Mouse (Mus musculus) heart, postnatal 10 days (tissue): ENCODE measurements around the gene Ttll7. TPM values are rescaled to one million over a fixed set of nuclear protein-coding genes. Genes with fewer than 3 reads are reported as not detected.

Experiments used
- DNase-seq, 2 experiments: peaks; one replicate each; pipeline ENCODE4 v3.0.0; 2021
- intact Hi-C: fragments of 180-260 bp; cut with DNase I; formaldehyde crosslinking; loops from one replicate; pipeline ENCODE4 v1.15.1; 2025
- total RNA-seq, 2 experiments: library from RNA; stranded (reverse); gene quantifications; 2 replicates each; pipeline ENCODE4 v1.2.3; 2021

Gene Ttll7
- total RNA-seq, 2 experiments from 2014 or later = 2.6 to 3.1 TPM

DNA sequence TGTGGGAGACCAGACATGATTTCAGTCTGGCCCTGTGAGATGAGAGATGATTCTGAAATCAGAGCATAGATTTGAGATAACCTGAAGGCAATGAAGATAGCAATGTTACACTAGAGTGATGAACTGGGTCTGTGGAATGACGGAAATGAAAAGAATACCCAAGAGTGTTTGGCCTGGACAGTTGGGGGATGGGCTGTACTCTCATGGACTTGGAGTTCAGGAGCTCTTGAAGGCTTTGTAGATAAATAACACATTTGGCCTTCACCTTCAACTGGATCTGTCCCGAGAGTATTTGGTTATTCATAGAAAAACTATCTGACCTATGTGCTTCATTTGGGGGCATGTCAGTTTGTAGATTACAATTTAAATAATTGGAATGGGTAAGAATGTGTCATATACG is 53.4 kb downstream of the Ttll7 start:
- intact Hi-C loops = no loop called here
- DNase-seq = no peak

DNA sequence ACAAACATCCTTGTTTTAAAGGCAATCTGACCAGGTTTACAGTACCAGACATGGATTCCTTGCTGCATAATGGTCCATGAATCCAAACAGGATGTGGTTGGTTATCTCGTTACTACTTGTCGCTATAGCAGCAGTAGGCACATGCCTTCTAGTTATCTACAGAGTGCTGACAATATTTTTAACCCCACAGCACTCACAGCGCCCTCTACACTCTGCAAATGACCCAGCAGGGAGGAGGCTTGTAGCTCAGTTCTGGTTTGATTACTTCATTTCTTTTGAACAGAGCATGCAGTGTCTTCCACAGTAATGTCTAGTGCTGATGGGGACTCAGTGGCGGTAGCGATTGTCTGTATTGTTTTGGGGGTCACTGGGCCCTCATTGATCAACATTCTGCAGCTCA is 56.8 kb downstream of the Ttll7 start:
- DNase-seq = no peak
- intact Hi-C loops = no loop called here

DNA sequence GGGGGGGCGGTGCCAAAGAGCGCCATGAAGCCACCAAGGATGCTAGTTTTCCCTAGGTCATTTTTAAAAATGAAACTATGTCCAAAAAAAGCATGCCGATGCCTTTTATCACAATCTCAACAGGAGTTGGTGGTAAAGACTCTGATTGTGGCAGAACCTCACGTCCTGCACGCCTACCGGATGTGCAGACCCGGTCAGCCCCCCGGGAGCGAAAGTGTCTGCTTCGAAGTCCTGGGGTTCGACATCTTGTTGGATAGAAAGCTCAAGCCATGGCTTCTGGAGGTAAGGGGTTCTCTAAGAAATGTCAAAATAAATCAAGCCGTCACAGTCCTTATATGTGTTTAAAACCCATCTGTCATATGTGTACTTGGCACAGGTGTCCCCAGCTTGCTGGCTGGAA is 60.9 kb downstream of the Ttll7 start:
- intact Hi-C loops = loop anchor here (10.0 kb wide), 1 partner anchor 728 kb away; no protein-coding TSS in a partner anchor
- DNase-seq = no peak

DNA sequence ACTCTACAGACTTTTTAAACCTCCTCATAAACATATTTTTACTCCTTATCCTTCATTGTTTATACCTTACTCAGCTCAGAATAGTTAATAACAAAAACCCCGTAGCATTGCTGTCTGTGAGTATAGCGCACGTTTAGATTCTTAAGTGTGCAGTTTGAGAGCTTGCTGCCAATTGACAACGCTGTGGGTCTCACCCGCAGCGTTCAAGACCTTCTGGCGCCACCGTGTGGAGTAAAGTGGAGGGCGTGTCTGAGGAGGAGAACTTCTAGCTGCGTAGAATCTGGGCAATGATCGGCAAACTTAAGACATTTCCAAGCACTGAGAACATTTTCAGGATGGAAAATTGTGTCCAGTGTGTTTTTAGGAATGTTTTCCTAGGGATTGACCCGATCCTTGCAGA is 62.6 kb downstream of the Ttll7 start:
- intact Hi-C loops = loop anchor here (1.0 to 10.0 kb wide), 5 partner anchors 122 to 730 kb away; no protein-coding TSS in a partner anchor
- peak; percentile 85 to 92 for DNase-seq

DNA sequence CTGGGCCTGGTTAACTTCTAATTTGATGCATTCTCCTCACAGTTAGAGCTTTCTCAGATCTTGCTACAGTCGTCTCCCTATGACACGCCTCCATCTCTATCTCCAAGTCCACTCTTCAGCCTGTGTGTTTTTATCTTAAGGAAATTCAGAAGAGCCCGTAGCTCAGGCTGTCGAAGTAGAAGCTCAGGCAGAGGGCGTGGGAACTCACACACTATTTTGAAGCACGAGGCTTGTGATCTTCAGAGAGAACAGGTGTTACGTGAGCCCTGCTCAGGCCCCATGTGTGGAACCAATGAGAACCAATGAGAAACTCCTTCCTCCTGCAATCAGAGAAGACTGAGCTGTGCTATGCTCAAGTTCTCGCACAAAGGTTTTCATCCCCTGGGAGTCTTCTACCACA is 65.7 kb downstream of the Ttll7 start:
- intact Hi-C loops = loop anchor here (5.0 to 10.0 kb wide), 2 partner anchors 591 to 733 kb away; no protein-coding TSS in a partner anchor
- no peak for DNase-seq

DNA sequence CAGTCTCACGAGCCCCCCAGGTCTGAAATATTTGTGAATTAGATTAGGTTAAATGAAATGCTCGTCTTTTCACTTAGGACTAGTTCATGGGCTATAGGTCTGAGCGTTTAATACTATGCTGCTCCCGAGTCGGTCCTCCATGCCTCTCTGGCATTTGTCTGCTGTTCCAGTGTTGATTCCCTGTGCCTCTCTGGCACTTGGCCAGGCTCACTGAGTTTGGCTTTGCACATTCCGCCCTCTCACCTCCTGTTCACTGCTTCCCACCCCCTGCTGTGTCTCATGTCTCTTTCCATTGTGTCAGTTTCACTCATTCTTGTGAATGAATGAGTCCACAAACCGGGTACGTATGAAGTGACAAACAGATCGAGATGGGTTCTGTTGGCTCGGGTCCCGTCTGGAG is 66.2 kb downstream of the Ttll7 start:
- peak in 1 of 2 experiments; percentile 12 for DNase-seq
- intact Hi-C loops = loop anchor here (5.0 to 10.0 kb wide), 2 partner anchors 591 to 734 kb away; no protein-coding TSS in a partner anchor

DNA sequence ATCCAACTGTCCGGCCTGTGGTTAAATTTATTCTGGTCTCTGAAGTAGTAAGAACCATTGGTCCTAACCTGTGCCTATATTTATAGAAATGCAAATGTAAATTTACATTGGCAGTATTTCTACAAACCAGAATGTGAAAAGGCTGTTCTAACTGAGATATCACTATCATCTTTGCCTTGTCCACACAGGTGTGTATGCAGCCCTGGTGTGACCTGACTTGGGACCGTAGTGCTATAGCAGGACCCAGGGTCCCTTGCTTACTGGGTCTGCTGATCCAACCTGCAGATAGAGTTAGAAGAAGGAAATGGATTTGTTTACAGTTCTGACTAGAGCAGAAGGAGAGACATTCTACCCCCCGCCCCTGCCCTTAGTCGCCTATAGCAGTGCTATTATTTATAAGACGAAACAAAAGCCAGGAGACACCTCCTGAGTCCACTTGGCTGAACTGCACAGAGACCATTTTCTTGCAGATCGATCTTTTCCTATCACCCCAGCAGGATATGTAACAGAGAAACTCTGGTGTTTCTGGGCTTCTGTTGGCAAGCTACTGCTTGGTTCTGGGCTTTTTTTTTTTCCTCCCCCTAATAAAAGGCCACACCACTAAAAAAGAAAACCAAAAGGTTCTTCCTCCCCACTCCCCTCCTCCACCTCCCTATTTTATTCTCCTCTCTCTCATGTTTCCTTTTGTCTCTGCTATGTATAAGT is 75.3 kb downstream of the Ttll7 start:
- no peak for DNase-seq
- intact Hi-C loops = no loop called here

DNA sequence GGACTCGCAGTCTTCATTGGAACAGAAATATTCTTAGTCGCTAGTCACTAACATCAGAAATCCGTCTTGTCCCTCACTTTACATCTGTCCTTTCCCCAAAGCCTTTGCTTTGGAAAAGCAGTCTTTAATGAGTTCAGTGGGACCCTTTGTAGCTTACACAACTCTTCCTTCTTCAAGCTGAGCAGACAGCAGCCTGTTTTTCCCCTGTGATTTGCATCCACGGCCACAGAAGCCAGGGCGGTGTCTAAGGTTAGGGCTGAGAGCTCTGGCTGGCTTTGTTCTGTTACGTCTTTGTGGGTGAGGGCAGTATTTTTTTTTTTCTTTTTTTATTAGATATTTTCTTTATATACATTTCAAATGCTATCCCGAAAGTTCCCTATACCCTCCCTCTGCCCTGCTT is 76.0 kb downstream of the Ttll7 start:
- DNase-seq = no peak
- intact Hi-C loops = no loop called here

DNA sequence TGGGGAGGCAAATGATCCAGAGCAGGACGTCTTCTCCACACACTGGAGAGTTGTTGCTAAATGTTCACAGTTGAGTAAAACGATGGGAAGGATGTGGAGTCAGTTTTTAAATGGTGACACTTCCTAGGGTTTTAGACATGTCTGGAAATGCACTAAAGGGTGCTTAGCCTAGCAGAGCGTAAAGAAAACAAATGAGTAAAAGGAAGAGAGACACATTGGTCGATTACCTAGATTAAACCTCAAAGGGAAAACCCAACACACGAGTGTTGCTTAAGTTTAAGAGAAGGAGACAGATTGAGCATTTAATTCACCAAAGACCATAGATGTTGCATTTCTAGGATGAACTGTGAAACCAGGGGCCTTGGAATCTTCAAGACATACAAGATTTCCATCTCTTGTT is 76.8 kb downstream of the Ttll7 start:
- intact Hi-C loops = no loop called here
- DNase-seq = no peak

DNA sequence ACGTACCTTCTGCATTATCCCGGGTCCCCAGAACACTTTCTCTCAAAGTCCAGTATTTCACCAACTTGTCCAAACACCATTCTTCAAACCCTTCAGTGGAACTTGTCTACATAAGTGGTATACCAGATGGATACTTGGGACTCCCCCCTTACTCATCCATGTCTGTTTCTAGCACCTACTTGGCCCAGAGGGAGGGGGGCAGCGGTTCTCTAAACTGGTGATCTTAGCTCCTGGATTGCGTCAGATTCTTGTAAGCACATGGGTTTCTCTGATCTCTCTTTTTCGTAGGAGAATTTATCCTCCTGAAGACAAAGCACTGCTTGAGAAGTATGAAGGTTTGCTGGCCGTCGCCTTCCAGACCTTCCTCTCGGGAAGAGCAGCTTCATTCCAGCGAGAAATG is 79.0 kb downstream of the Ttll7 start:
- DNase-seq = no peak
- intact Hi-C loops = no loop called here

DNA sequence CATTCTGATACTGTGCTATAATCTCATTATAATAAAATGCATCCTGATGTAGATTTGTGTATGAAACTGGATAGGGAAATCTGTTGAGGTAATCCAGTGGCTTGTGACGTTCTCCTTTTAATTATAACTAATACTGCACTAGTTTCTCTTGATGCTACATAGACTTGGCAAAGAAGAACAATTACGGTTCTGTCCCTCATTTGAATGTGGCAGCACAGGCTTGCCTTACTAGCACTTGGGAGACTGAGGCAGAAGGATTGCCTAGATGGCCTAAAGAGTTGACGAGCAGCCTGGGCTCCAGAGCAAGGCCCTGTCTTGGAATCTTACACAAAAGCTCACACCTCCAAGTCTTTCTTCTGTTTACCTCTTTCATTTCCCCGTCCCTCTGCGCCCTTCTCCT is 80.3 kb downstream of the Ttll7 start:
- intact Hi-C loops = no loop called here
- no peak for DNase-seq

DNA sequence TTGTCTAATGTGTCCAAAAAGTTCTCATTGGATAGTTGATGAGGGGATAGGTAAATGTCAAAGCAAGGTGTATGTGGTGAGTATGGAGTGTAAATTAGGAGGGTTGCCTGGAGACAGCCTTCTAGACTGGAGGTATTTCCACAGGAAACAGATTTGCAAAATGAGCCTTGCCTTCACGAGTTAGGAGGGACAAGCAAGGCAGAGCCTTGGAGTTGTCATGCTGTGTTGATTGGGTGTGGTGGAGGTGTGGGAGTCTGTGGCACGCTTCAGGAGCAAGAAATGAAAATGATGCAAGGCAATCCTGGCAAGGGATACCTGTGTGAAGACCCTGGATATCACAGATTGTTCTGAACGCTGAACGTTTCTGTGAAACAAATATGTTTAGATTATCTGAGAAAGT is 84.7 kb downstream of the Ttll7 start:
- intact Hi-C loops = no loop called here
- no peak for DNase-seq

DNA sequence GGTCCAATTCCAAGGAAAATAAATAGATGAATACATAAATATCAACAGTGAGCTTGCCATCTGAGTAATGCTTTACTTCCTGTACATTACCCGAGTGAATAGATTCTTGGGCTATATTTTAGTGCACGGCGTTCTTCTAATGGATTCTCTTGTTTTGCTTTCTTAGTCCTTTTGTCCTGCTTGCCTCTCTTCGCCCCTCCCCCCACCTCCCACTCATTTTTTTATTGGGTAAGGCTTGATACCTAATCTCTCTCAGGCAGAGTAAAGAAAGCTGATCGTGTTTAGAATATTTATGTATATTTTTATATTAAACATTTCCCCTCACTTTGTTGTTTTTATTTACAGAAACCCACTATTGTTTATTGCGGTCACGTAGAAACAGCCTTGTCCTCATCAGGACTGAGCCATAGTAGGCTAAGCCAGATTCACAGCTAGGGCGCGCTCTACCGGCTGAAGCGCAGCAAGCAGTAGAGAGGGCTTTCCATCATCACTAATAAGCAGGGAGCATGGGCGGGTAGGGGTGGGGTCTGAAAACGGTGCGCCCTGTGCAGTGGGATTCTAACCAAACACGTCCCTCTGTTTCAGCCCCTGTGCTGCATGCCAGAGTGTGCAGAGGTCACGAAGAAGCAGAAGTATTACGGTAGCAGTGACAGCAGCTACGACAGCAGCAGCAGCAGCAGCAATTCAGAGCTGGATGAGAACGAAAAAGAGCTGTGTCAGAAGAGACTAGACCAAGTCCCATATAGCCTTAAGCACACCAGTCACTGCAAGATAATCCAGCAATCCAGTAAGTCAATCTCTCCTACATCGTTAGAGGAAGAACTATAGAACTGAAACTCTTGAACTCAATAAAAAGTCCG is 87.5 kb downstream of the Ttll7 start:
- intact Hi-C loops = no loop called here
- DNase-seq = peak; percentile 2 to 23

DNA sequence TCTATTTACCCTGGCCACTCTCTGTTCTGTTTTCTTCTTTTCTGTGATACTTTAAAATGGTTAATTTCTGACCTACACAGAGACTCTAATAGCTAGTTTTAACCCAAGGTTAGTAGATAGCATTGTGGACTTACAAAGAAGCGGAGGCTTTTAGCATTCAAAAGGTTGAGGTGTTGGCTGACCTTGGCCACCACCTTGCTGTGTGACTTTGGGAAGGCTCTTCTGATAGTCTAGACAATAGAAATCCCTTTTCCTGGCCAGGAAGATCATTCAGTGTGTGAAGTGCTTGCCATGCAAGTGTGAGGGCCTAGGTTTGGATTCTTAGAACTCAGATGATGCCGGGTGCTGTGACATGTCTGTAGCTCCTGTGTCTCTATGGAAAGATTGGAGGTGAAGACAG is 90.9 kb downstream of the Ttll7 start:
- intact Hi-C loops = no loop called here
- DNase-seq = no peak

DNA sequence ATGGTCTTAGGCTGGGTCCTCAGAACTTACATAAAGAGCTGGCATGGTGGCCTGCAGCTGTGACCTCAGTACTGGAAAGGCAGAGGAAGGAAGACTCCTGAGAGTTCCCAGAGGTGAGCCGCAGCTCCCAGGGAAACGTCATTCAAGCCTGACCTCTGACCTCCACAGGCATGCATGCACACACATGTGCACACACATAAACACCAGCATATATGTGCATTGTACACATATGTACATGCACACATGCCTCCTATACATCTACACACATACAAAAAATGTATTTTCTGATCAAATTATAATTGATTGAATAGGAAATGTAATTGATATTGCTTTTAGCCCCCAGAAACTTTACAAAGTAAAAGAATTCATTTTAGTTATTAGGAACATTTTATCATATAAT is 93.2 kb downstream of the Ttll7 start:
- no peak for DNase-seq
- intact Hi-C loops = loop anchor here (1.0 to 5.0 kb wide), 3 partner anchors 598 to 758 kb away; no protein-coding TSS in a partner anchor

DNA sequence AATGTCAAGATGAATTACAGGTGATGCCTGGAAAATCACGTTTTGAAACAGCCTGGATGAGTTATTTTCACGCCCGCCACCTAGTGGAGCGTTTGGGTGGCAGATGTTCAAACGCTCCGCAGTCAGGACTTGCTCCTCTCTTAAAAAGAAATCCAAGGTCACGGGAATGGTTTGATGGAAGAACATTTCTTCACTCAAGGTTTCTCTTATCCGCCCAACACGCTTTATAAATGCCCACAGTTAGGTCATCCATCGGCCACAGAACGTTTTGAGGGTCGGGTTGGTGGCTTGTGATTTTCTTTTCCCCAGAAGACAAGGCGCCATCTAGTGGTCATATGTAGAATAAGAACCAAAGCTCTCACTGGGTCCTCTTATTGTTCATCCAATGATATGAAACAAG is 93.7 kb downstream of the Ttll7 start:
- peak; percentile 68 to 77 for DNase-seq
- intact Hi-C loops = loop anchor here (1.0 to 5.0 kb wide), 3 partner anchors 599 to 759 kb away; no protein-coding TSS in a partner anchor

DNA sequence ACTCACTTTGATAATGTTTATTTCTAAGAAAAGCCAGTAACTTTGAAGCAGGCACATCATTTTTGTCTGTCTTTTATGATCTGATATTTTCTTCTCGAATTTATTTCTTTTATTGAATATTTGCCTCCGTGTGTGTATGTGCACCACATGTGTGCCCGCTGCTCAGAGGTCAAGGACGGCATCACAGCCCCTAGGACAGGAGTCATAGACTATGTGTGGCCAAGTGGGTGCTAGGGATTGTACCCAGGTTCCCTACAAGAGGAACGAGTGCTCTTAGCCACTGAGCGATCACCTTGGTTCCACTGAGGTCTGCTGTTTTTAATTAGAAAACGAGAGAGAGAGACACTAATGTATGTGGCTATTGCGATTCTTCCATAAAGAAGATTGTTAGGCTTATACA is 94.5 kb downstream of the Ttll7 start:
- DNase-seq = no peak
- intact Hi-C loops = loop anchor here (5.0 kb wide), 2 partner anchors 599 to 759 kb away; no protein-coding TSS in a partner anchor

DNA sequence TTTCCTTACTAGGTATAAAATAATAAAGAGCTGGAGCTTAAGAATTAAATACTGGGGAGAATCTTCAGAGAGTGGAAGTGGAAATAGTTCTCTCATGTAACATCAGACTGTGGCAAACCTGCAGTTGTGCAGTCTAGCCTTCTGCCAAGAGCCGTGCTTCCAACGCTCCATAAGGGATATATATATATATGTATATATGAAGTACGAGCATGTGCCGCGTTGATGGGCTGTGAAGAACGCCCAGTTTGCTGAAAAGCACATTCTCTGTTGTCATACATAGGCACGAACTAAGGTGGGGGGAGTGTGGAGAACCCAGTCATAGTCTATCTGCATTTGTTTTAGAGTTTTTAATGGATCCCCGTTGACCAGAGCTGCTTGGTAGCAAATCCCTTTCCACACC is 104.6 kb downstream of the Ttll7 start:
- intact Hi-C loops = no loop called here
- no peak for DNase-seq

DNA sequence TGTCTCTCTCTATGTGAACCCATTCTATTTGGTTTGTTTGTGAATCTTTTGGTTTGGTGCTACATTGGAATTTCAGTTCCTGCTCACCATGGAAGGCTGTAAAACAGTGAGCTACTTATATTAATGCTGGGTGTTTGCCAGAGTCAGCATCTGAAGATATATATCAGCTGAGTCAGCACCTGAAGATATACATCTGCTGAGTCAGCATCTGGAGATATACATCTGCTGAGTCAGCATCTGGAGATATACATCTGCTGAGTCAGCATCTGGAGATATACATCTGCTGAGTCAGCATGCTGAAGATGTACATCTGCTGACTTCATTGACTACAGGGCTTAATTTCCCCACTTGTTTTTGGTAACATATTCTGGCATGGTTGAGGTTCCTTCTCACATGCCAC is 110.7 kb downstream of the Ttll7 start:
- intact Hi-C loops = no loop called here
- no peak for DNase-seq

DNA sequence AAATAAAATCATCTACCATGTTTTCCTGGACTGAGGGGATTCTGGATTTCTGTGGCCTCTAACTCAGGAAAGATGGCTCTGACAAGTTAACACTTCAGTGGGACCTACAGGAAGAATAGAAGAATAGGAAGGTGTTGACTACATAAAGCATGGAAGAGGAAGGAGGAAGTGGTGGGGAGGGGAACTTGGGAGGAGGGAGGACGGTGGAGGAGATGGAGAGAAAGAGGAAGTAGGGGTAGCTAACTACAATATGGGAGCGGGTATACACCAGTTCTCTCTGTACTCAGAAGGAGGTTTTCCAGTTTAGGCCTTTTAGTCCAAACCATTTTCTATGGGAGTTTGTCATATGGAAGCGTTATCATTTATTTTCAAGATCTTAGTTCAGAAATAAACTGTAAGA is 112.2 kb downstream of the Ttll7 start:
- DNase-seq = no peak
- intact Hi-C loops = no loop called here

DNA sequence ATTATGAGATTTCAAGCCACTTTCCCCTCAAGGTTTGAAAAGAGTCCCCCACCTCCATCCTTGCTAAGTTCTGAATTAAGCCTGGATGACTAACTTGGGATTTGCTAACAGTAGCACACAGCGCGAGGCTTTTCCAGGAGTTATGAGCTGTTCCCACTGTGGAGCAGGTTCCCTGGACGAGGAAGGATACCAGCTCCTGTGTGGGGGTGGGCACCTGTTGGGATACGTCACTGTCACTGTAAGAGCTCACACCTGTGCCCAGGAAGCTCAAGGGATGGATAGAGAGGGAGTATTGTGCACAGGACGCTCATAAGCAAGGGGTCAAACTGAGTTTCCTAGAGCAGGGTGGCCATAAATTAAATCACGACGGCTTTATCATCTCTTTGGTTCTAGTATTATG is 115.1 kb downstream of the Ttll7 start:
- intact Hi-C loops = no loop called here
- DNase-seq = no peak

DNA sequence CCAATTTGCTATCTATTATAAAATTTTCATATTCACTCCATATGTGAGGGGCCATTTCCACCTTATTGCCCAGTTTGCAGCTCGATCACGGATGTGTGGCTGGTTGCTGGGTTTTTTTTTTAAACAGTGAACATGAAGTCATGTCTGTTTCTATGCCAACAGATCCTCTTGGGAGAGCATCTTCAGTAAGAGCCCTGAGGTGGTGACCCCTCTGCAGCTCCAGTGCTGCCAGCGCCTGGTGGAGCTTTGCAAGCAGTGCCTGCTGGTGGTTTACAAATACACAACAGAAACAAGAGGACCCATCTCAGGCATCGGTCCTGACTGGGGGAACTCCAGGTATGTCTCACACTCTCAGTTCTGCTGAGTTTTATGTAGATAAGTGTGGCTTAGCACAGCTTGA is 115.7 kb downstream of the Ttll7 start:
- intact Hi-C loops = no loop called here
- DNase-seq = no peak
